Mouse (Mus musculus) CH12.LX (cell line): ENCODE results near the gene Ltbp2. TPM values are rescaled to one million over a fixed set of nuclear protein-coding genes. Genes with fewer than 3 reads are reported as not detected.

Experiments
- DNase-seq: peaks from one replicate; pipeline ENCODE4 v3.0.0-alpha.2; 2013; ENCODE audit errors: extremely low read depth
- H3K27ac ChIP-seq: 2 replicates; pipeline ENCODE4 v1.5.1; 2012; ENCODE audit warnings: low read depth, mild to moderate bottlenecking, control low read depth, moderate library complexity; ENCODE audit not compliant: insufficient read depth
- H3K27me3 ChIP-seq: replicated peaks from 2 replicates; pipeline ENCODE3; 2012; ENCODE audit warnings: inconsistent platforms
- H3K36me3 ChIP-seq, 2 experiments: replicated peaks in 1 of 2; 2 replicates each; pipeline versions ENCODE3 to v1.6.1; 2012; ENCODE audit warnings: inconsistent platforms in 1 of 2, low read length in 1 of 2, mild to moderate bottlenecking in 1 of 2, mixed read lengths in 1 of 2, moderate library complexity in 1 of 2; ENCODE audit not compliant: control insufficient read depth in 1 of 2, insufficient read depth in 1 of 2
- H3K4me1 ChIP-seq, 2 experiments: 2 replicates each; pipeline ENCODE4 v1.6.1; 2012; ENCODE audit warnings: inconsistent platforms in 1 of 2, moderate library complexity in 1 of 2; ENCODE audit not compliant: insufficient read depth in 2 of 2, control insufficient read depth in 1 of 2
- H3K4me2 ChIP-seq: 2 replicates; pipeline ENCODE4 v1.6.1; 2012; ENCODE audit warnings: low read depth, mild to moderate bottlenecking, control low read depth; ENCODE audit not compliant: poor library complexity, insufficient read depth, severe bottlenecking
- H3K4me3 ChIP-seq, 3 experiments: fragments of 150-350 bp in 1 of 3; sonication (generic) in 1 of 3; replicated peaks in 1 of 3; 2 replicates each; pipeline versions ENCODE3 to v1.5.1; 2011 to 2012; ENCODE audit warnings: low read depth in 2 of 3, low read length in 2 of 3, mild to moderate bottlenecking in 2 of 3, moderate library complexity in 2 of 3, control low read depth in 1 of 3, improper control_type of control experiment in 1 of 3, inconsistent platforms in 1 of 3, mixed read lengths in 1 of 3; ENCODE audit not compliant: poor library complexity in 1 of 3
- H3K79me2 ChIP-seq: replicated peaks from 2 replicates; pipeline ENCODE4 v1.6.1; 2012; ENCODE audit warnings: mild to moderate bottlenecking, moderate library complexity; ENCODE audit not compliant: control insufficient read depth, poor library complexity, insufficient read depth, severe bottlenecking; ENCODE audit errors: extremely low read depth
- H3K9ac ChIP-seq: 2 replicates; pipeline ENCODE4 v1.6.1; 2012; ENCODE audit warnings: low read depth, mild to moderate bottlenecking, control low read depth, moderate library complexity; ENCODE audit not compliant: insufficient read depth
- H3K9me3 ChIP-seq: replicated peaks from 2 replicates; pipeline ENCODE3; 2012; ENCODE audit warnings: low read length, inconsistent platforms, mixed read lengths
- BHLHE40 ChIP-seq: IDR thresholded peaks from 2 replicates; pipeline ENCODE4 v1.6.1; 2011; ENCODE audit warnings: mild to moderate bottlenecking, low read depth, low read length, improper control_type of control experiment
- CHD2 ChIP-seq: IDR thresholded peaks from 2 replicates; pipeline ENCODE4 v1.6.1; 2011; ENCODE audit warnings: low read length, improper control_type of control experiment
- E2F4 ChIP-seq: IDR thresholded peaks from 2 replicates; pipeline ENCODE4 v1.6.1; 2011; ENCODE audit warnings: low read depth, low read length, improper control_type of control experiment; ENCODE audit not compliant: insufficient replicate concordance
- ETS1 ChIP-seq: conservative IDR thresholded peaks from 2 replicates; pipeline ENCODE4 v1.6.1; 2012; ENCODE audit warnings: low read depth, mild to moderate bottlenecking, inconsistent platforms, low read length, improper control_type of control experiment, moderate library complexity
- JUN ChIP-seq: IDR thresholded peaks from 2 replicates; pipeline ENCODE4 v1.6.1; 2011; ENCODE audit warnings: low read depth, mild to moderate bottlenecking, low read length, improper control_type of control experiment, moderate library complexity; ENCODE audit not compliant: insufficient read depth
- MAFK ChIP-seq: IDR thresholded peaks from 2 replicates; pipeline ENCODE4 v1.6.1; 2011; ENCODE audit warnings: low read length, improper control_type of control experiment; ENCODE audit not compliant: insufficient replicate concordance
- MAX ChIP-seq: IDR thresholded peaks from 2 replicates; pipeline ENCODE4 v1.6.1; 2011; ENCODE audit warnings: low read length, improper control_type of control experiment
- MAZ ChIP-seq: IDR thresholded peaks from 2 replicates; pipeline ENCODE4 v1.6.1; 2012; ENCODE audit warnings: low read depth, mild to moderate bottlenecking, inconsistent platforms, low read length, improper control_type of control experiment, moderate library complexity
- MEF2A ChIP-seq: IDR thresholded peaks from 2 replicates; pipeline ENCODE4 v1.6.1; 2014; ENCODE audit warnings: low read depth, mild to moderate bottlenecking, inconsistent platforms, low read length, improper control_type of control experiment, borderline replicate concordance
- MXI1 ChIP-seq: IDR thresholded peaks from 2 replicates; pipeline ENCODE4 v1.6.1; 2011; ENCODE audit warnings: mild to moderate bottlenecking, low read depth, low read length, improper control_type of control experiment
- MYC ChIP-seq: IDR thresholded peaks from 2 replicates; pipeline ENCODE4 v1.6.1; 2011; ENCODE audit warnings: low read depth, mild to moderate bottlenecking, improper control_type of control experiment, low read length
- NRF1 ChIP-seq: IDR thresholded peaks from 2 replicates; pipeline ENCODE4 v1.6.1; 2014; ENCODE audit warnings: low read depth, mild to moderate bottlenecking, inconsistent platforms, low read length, improper control_type of control experiment, moderate library complexity
- POLR2A ChIP-seq: IDR thresholded peaks from 2 replicates; pipeline ENCODE4 v1.6.1; 2011; ENCODE audit warnings: low read depth, mild to moderate bottlenecking, improper control_type of control experiment, low read length
- RAD21 ChIP-seq: IDR thresholded peaks from 2 replicates; pipeline ENCODE4 v1.6.1; 2011; ENCODE audit warnings: low read depth, mild to moderate bottlenecking, low read length, improper control_type of control experiment, moderate library complexity
- TBP ChIP-seq: conservative IDR thresholded peaks from 2 replicates; pipeline ENCODE4 v1.6.1; 2011; ENCODE audit warnings: low read depth, low read length, improper control_type of control experiment
- TCF12 ChIP-seq: IDR thresholded peaks from 2 replicates; pipeline ENCODE4 v1.6.1; 2014; ENCODE audit warnings: low read depth, mild to moderate bottlenecking, inconsistent platforms, low read length, improper control_type of control experiment
- UBTF ChIP-seq: IDR thresholded peaks from 2 replicates; pipeline ENCODE4 v1.6.1; 2012; ENCODE audit warnings: low read depth, mild to moderate bottlenecking, inconsistent platforms, low read length, improper control_type of control experiment, moderate library complexity
- USF2 ChIP-seq: conservative IDR thresholded peaks from 2 replicates; pipeline ENCODE4 v1.6.1; 2011; ENCODE audit warnings: low read depth, low read length, improper control_type of control experiment
- ZC3H11A ChIP-seq: IDR thresholded peaks from 2 replicates; pipeline ENCODE4 v1.6.1; 2012; ENCODE audit warnings: low read depth, mild to moderate bottlenecking, inconsistent platforms, low read length, improper control_type of control experiment
- ZKSCAN1 ChIP-seq: IDR thresholded peaks from 2 replicates; pipeline ENCODE4 v1.6.1; 2012; ENCODE audit warnings: low read depth, inconsistent platforms, low read length, improper control_type of control experiment, borderline replicate concordance
- ZNF384 ChIP-seq: IDR thresholded peaks from 2 replicates; pipeline ENCODE4 v1.6.1; 2012; ENCODE audit warnings: low read depth, low read length, improper control_type of control experiment, inconsistent platforms
- dilution Hi-C: fragments of 300-500 bp; cut with MboI; formaldehyde crosslinking; loops from 2 replicates; pipeline ENCODE4 v1.14.3; 2020; ENCODE audit warnings: low sequenced_read_pairs; ENCODE audit not compliant: extremely low pct_unique_long_range_greater_than_20kb, extremely low pct_ligation_motif_present
- in situ Hi-C: fragments of 300-500 bp; cut with MboI; formaldehyde crosslinking; loops from 3 replicates; pipeline ENCODE4 v1.14.3; 2019; ENCODE audit warnings: low sequenced_read_pairs, low pct_ligation_motif_present, low pct_unique_long_range_greater_than_20kb, mixed read lengths
- polyA plus RNA-seq: library from polyadenylated mRNA; unstranded; fragments of >175 nt; gene quantifications from 2 replicates; pipeline ENCODE4 v1.2.1, GENCODE M21; 2012; ENCODE audit warnings: low read depth; ENCODE audit not compliant: insufficient read length
- total RNA-seq, 2 experiments: library from RNA; depleted of rRNA; stranded (reverse); fragments of 300-350 nt in 1 of 2; fragments of >200 nt in 1 of 2; gene quantifications; 2 replicates each; pipeline ENCODE4 v1.2.3; 2012 to 2014

Gene Ltbp2
- total and polyA plus RNA-seq, 3 experiments, result 0.25 to 0.97 TPM; not detected in 1

DNA sequence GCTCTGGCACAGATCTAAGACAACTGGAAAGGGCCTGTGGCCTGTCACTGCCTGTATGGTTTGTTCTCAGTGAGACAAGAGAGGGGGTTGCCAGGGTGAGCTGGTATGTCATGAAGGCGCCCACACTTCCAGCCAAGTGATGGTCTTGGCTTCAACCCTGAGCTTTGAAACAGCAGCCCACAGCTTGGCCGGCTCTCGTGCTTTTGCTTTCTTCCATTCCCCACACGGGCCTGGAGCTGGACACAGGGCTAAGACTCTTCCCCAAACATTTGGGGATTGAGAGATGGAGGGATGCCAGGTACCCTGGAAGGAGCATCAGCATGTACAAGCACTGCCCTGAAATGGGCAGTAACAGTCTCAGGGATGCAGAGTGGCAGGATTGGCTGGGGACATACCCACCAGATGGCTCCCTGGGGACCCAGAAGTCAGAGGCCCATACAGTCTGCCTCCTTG is 36.3 kb upstream of the Ltbp2 start:
- Histone ChIP-seq H3K27me3 (no peaks in the 10 kb centered on the region), H3K4me2 (no peak overlapping the region), H3K9me3 (no peaks in the 10 kb centered on the region)
- DNase-seq, result no peak
- in situ Hi-C loops, result no loop called here
- TF ChIP-seq E2F4, result no peak
- TF ChIP-seq MAFK, result no peak
- TF ChIP-seq ZKSCAN1, result no peak
- TF ChIP-seq MYC, result no peak
- no peak for TF ChIP-seq ZC3H11A
- no peak for TF ChIP-seq MAZ
- no peak for TF ChIP-seq MXI1
- TF ChIP-seq TBP, result no peak
- TF ChIP-seq, all 38 proteins: peak for 0
- no peak overlapping the region for H3K4me3 ChIP-seq
- H3K79me2 ChIP-seq, result no peaks in the 10 kb centered on the region
- no peak overlapping the region for H3K9ac ChIP-seq
- H3K27ac ChIP-seq, result no peak overlapping the region
- H3K4me1 ChIP-seq, result peaks cover 9 to 54% of the 10 kb centered on the region in 2 experiments
- H3K36me3 ChIP-seq, result peaks cover 6 to 23% of the 10 kb centered on the region in 2 experiments
- dilution Hi-C loops, result no loop called here

- no peak overlapping the region for H3K4me3 ChIP-seq
- no peak for TF ChIP-seq TCF12
- TF ChIP-seq MAZ, result no peak
- TF ChIP-seq POLR2A, result no peak
- TF ChIP-seq MEF2A, result no peak
- TF ChIP-seq ETS1, result no peak
- TF ChIP-seq MAX, result no peak
- TF ChIP-seq RAD21, result no peak
- no peak for TF ChIP-seq BHLHE40
- TF ChIP-seq JUN, result no peak
- TF ChIP-seq NRF1, result no peak
- TF ChIP-seq CHD2, result no peak
- no peak for TF ChIP-seq ZNF384
- TF ChIP-seq USF2, result no peak
- no peak for TF ChIP-seq UBTF
- TF ChIP-seq TBP, result no peak
- no peak for DNase-seq
- no peaks in the 10 kb centered on the region for H3K79me2 ChIP-seq
- no peak overlapping the region for H3K27ac ChIP-seq
- peaks cover 0 to 15% of the 10 kb centered on the region in 2 experiments for H3K36me3 ChIP-seq
- H3K9ac ChIP-seq, result no peak overlapping the region
- no peaks in the 10 kb centered on the region for H3K9me3 ChIP-seq
- no peak overlapping the region for H3K4me2 ChIP-seq
- no peaks in the 10 kb centered on the region for H3K27me3 ChIP-seq
- peaks cover 9 to 57% of the 10 kb centered on the region in 2 experiments for H3K4me1 ChIP-seq
- in situ Hi-C loops (no loop called here), dilution Hi-C loops (no loop called here)
Measured at GRCm38 (mm10) chr12:84911640-84912039, 35.3 kb upstream of the Ltbp2 start.
